Mouse (Mus musculus): ENCODE measurements at regions not wholly inside any gene's neighbourhood (a gene's known extent, or its start where the extent isn't known, plus 50 kb on each side); places are given as distances from the start of the nearest gene placed in this dataset.

GRCm38 (mm10) chr1:23706450-23706849, 55.1 kb upstream of the B3gat2 start:
- no peaks in the 10 kb centered on the region for H3K9me3 ChIP-seq
- H3K27me3 ChIP-seq, result no peaks in the 10 kb centered on the region
- no peak overlapping the region for H3K4me3 ChIP-seq
- no peaks in the 10 kb centered on the region for H3K36me3 ChIP-seq
- WGBS, result 27% methylated on average over 4 of the region's 4 CpGs
- H3K9ac ChIP-seq, result no peak overlapping the region
- H3K4me2 ChIP-seq, result no peak overlapping the region
- H3K4me1 ChIP-seq (replicated peaks), result 0 out of 2 replicates have a peak, but pooled peaks cover 15% of the 10 kb centered on the region
- ATAC-seq (ENCODE audit: low FRiP score, low read depth), result no peak
- 0 out of 2 replicates have a peak overlapping the region, but pooled peaks have one; percentile 6 for H3K27ac ChIP-seq (replicated peaks)
